ENCODE assay signal across 37 mouse cellular contexts in the genomic region with DNA sequence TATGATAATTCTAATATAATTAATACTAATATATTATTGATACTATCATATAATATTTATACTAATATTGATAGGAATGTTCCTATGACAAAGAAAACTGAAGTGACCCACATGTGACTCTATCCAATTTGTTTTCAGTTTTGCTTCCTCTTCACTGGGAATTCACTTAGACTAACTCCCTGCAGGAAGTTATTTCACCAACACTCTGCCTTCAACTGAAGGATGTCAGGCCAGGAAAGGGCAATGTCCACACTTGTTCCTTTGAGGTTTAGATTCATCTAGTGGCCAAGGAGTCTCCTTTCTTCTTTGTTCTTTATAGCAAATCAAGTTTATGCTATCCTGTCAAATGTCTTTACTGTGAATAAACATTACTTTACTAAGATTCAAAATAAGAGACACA. TPM values are rescaled to one million over a fixed set of nuclear protein-coding genes. Genes with fewer than 3 reads are reported as not detected.
"Had no signal": no experiment of that assay in that cellular context is flagged by ENCODE, and none has a peak within 500 bp of the region (broad histone marks: within the 10 kb centered on the region; RNA-seq: fewer than 3 reads in every experiment).

No protein-coding gene starts in this region.

- H3K27ac ChIP-seq: heart, adult 2 months; heart, embryonic 13.5 days; heart, embryonic 15.5 days; hindbrain, embryonic 10.5 days; hindbrain, embryonic 12.5 days; hindbrain, embryonic 14.5 days; kidney, embryonic 15.5 days; kidney, postnatal 0 days; limb, embryonic 13.5 days; limb, embryonic 15.5 days; liver, embryonic 12.5 days had no signal

- H3K4me2 ChIP-seq: heart, embryonic 11.5 days; heart, embryonic 13.5 days; heart, embryonic 15.5 days; hindbrain, embryonic 12.5 days; hindbrain, embryonic 14.5 days; kidney, embryonic 15.5 days; limb, embryonic 13.5 days; limb, embryonic 15.5 days; liver, embryonic 12.5 days had no signal

- DNase-seq: gastrocnemius, postnatal 14 days; gastrocnemius, postnatal 36 days; heart, adult 2 months; heart, postnatal 4 days; kidney, adult 11 months; kidney, adult 2 months; kidney, adult 9 months; kidney, postnatal 14 days; kidney, postnatal 36 days; layer of hippocampus, adult 9-11 months; layer of hippocampus, postnatal 36 days; left cerebral cortex, postnatal 4 days had no signal

- H3K4me3 ChIP-seq: heart, adult 2 months; heart, embryonic 13.5 days; heart, embryonic 15.5 days; hindbrain, embryonic 10.5 days; hindbrain, embryonic 12.5 days; kidney, embryonic 15.5 days; limb, embryonic 13.5 days; limb, embryonic 15.5 days; liver, embryonic 12.5 days had no signal

- H3K4me1 ChIP-seq: hindbrain, embryonic 10.5 days; hindbrain, embryonic 12.5 days; kidney, embryonic 15.5 days; limb, embryonic 13.5 days; limb, embryonic 15.5 days had no signal

- ATAC-seq: hindbrain, embryonic 16.5 days; inflammation-experienced regulatory T-cells, adult 6 months; intestine, embryonic 16.5 days; liver, embryonic 12.5 days had no signal

- H3K27me3 ChIP-seq: heart, embryonic 13.5 days; heart, embryonic 15.5 days; hindbrain, embryonic 12.5 days; kidney, embryonic 15.5 days; limb, embryonic 13.5 days; limb, embryonic 15.5 days had no signal

- H3K9ac ChIP-seq: heart, embryonic 13.5 days; heart, embryonic 15.5 days; hindbrain, embryonic 12.5 days; hindbrain, embryonic 14.5 days; kidney, embryonic 15.5 days; limb, embryonic 13.5 days; limb, embryonic 15.5 days; liver, embryonic 12.5 days had no signal

- H3K9me3 ChIP-seq: kidney, embryonic 15.5 days; limb, embryonic 15.5 days had no signal

RNA-seq across cellular contexts. Expression of a gene that starts 37.8 kb away (rescaled TPM):
- total RNA-seq: gastrocnemius, adult 18-20 months; gastrocnemius, adult 8-10 months; gastrocnemius, postnatal 14 days; heart, adult 2 months; heart, postnatal 25 days; layer of hippocampus, adult 18-20 months; layer of hippocampus, adult 8-10 months; layer of hippocampus, postnatal 14 days; layer of hippocampus, postnatal 36 days; left cerebral cortex, adult 18-20 months; left cerebral cortex, adult 8-10 months; left cerebral cortex, postnatal 10 days; left cerebral cortex, postnatal 25 days had no signal
- polyA plus RNA-seq: heart, embryonic 11.5 days; heart, embryonic 13.5 days; heart, postnatal 0 days; hindbrain, embryonic 12.5 days; hindbrain, embryonic 14.5 days; hindbrain, embryonic 16.5 days; kidney, embryonic 15.5 days; kidney, postnatal 0 days had no signal
